Mouse (Mus musculus): ENCODE data around the gene Rab3ip. TPM values are rescaled to one million over a fixed set of nuclear protein-coding genes. Genes with fewer than 3 reads are reported as not detected.

Gene Rab3ip
- polyA plus RNA-seq, 1 experiment from 2014 or later: 42.6 TPM

DNA sequence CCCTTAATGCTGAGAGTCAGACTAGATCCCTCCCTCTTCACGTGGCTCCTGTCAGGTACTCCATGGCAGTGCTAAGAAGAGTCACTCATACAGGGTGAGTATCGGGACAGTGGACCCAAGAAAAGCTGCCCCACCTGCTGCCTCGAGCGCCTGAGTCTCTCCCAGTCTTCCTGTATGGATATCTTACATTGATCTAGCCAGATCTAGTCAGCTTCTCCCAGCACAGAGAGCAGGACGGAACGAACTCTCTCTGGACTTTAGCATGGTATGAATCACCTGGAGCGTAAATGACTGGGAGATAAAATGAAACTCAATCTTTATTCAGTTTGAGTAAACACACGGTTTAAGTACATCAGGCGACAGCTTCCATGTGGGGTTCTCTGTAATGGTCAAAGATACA lies 76.1 kb downstream of the Rab3ip start:
- Histone ChIP-seq H3K9me3 (no peaks in the 10 kb centered on the region), H3K9ac (no peak overlapping the region), H3K4me3 (replicated peaks) (no peak overlapping the region), H3K4me2 (no peak overlapping the region), H3K4me1 (no peaks in the 10 kb centered on the region), H3K36me3 (replicated peaks) (no peaks in the 10 kb centered on the region), H3K27me3 (no peaks in the 10 kb centered on the region), H3K27ac (no peak overlapping the region)
- no peak for ATAC-seq (ENCODE audit: low FRiP score)
- 86% methylated on average over 9 of the region's 9 CpGs for WGBS

DNA sequence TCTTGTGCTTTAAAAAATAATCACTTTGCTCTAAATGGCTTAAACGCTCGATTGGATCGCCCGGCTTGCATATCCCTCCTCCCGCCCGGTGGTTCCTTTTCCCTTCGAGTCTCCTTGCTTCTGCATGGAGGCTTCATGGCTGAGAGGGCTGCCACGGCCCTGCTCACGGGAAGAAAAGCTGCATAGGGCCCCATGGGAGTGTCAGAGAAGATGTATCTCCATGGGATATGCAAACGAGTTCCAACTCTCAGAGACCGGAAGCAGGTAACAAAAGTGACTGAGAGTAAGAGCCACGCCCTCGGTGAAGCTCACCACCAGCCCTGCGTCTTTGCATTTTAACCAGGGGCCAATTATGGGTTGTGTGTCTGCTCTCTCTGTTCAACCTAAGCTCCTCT lies 78.6 kb downstream of the Rab3ip start:
- Histone ChIP-seq H3K4me3 (replicated peaks) (no peak overlapping the region), H3K27me3 (no peaks in the 10 kb centered on the region), H3K9me3 (no peaks in the 10 kb centered on the region), H3K27ac (no peak overlapping the region), H3K9ac (no peak overlapping the region), H3K4me1 (no peaks in the 10 kb centered on the region), H3K36me3 (replicated peaks) (no peaks in the 10 kb centered on the region), H3K4me2 (no peak overlapping the region)
- 87% methylated on average over 14 of the region's 14 CpGs for WGBS
- no peak for ATAC-seq (ENCODE audit: low FRiP score)

DNA sequence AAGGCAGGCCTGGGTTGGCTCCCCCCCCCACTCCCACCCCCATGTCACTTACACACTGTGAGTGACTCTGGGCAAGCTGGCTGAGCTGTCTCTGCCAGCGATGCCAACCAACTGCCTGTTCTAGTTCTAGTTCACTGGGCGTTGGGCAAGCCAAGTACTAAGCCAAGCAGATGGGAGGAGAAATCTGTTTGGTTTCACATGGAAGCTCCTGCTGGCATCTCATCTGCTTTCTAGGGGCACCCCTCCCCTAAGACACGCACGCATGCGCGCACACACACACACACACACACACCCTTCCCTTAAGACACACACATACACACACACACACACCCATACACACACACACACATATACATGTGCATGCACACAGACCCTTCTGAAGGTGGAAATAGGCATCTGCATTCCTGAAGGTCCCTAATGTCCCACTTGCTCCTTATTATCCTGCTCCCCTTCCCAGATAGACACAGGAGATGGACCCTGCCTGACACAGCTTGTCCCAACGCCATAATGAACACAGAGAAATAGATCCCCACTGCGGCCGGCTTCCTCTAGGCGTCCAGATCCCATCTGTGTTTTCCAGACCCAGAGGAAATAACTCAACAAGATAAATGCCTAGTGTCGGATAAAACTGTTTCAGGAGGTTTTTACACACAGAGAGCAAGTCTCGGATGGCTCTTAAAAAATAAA lies 79.1 kb downstream of the Rab3ip start:
- Histone ChIP-seq H3K27me3 (no peaks in the 10 kb centered on the region), H3K36me3 (replicated peaks) (no peaks in the 10 kb centered on the region), H3K4me3 (replicated peaks) (no peak overlapping the region), H3K4me2 (no peak overlapping the region), H3K4me1 (no peaks in the 10 kb centered on the region), H3K9ac (no peak overlapping the region), H3K27ac (no peak overlapping the region), H3K9me3 (no peaks in the 10 kb centered on the region)
- no peak for ATAC-seq (ENCODE audit: low FRiP score)
- WGBS: 88% methylated on average over 12 of the region's 12 CpGs

DNA sequence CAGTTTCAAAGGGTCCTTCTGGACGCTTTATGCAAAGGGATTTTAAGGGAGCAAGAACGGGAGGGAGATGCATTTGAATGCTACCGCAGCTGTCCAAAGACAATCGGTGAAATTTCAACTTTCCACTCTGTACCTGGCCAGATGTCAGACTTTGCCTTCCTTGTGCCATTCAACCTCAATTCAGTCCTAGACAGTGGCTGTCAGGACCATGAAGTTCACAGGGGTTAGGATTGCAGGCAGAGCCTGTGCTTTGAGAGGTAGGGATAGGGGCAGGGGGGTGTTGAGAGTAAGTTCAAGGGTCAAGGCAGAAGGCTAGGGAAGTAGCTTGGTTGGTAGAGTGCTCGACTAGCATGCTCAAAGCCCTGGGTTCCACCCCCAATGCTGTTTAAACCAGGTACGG lies 79.8 kb downstream of the Rab3ip start:
- Histone ChIP-seq H3K9me3 (no peaks in the 10 kb centered on the region), H3K27ac (no peak overlapping the region), H3K4me3 (replicated peaks) (no peak overlapping the region), H3K27me3 (no peaks in the 10 kb centered on the region), H3K4me1 (no peaks in the 10 kb centered on the region), H3K36me3 (replicated peaks) (no peaks in the 10 kb centered on the region), H3K4me2 (no peak overlapping the region), H3K9ac (no peak overlapping the region)
- 88% methylated on average over 6 of the region's 6 CpGs for WGBS
- no peak for ATAC-seq (ENCODE audit: low FRiP score)

Other genes starting within 250 kb of the Rab3ip start
- 0.06 and 0.08 TPM in 2 replicates for gene Myrfl, start 53.9 kb downstream of the Rab3ip start, polyA plus RNA-seq (2016; fragmentation: Nextera tagmentation; extraction: Ambion mirVana)
- not detected in 2 replicates for gene Gm10271, start 21.8 kb upstream of the Rab3ip start, polyA plus RNA-seq (2016; fragmentation: Nextera tagmentation; extraction: Ambion mirVana)
- gene Best3, start 35.5 kb upstream of the Rab3ip start, polyA plus RNA-seq (2016; fragmentation: Nextera tagmentation; extraction: Ambion mirVana): 0.09 TPM in 1 of 2 replicates, not detected in the other
- not detected in 2 replicates for gene Lrrc10, start 94.6 kb upstream of the Rab3ip start, polyA plus RNA-seq (2016; fragmentation: Nextera tagmentation; extraction: Ambion mirVana)
- gene Cct2, start 113.0 kb upstream of the Rab3ip start, polyA plus RNA-seq (2016; fragmentation: Nextera tagmentation; extraction: Ambion mirVana): 263 and 274 TPM in 2 replicates
- gene Frs2, start 197.8 kb upstream of the Rab3ip start, polyA plus RNA-seq (2016; fragmentation: Nextera tagmentation; extraction: Ambion mirVana): 23.6 and 25.6 TPM in 2 replicates

Data from forebrain, embryonic 12.5 days (tissue).